Mouse (Mus musculus): ENCODE data around the gene Stac. TPM values are rescaled to one million over a fixed set of nuclear protein-coding genes. Genes with fewer than 3 reads are reported as not detected.

Gene Stac
- 0.18 and 0.19 TPM in 2 replicates for total RNA-seq (2023)

DNA sequence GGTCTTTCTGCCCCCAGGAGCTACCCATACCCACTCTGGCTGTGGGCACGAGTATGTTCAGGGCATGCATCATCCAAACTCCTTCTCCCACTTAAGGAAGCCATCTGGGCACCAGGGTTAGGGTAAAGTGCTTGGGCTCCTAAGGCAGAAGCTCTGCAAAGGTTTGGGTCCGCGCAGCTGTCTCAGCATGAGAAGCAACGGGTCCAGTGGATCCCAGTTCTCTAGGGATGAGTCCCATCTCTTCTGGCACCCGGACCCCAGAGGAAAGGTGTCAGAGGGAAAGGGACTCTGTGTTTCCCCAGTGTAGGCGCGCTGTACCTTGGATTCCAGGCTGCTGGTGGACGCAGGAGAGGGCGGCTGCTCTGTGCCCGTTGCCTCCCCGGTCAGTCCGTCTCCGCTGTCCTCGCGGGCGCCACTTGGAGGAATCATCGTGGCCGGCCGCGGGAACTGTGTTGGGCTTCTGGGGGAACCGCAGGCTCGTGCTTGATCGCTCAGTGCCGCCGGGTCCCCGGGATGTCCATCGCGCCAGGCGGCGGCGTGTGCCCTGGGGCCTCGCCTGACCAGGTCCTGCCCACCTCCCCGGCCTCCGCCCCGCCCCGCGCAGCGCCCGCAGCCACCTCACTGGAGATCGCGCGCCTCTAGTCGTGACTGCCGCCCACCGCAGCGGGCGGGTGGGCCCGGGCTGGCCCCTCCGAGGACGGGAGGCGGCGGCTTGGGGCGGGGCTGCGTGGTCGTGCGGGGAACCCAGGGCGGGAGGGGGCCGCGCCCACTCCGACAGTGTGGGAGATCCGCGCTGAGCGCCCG is at the start of gene Stac:
Stac (minus strand) TSS at position 669 of the 804 bp plus-strand sequence.

